Mouse (Mus musculus): ENCODE measurements around the gene Accs.

DNA sequence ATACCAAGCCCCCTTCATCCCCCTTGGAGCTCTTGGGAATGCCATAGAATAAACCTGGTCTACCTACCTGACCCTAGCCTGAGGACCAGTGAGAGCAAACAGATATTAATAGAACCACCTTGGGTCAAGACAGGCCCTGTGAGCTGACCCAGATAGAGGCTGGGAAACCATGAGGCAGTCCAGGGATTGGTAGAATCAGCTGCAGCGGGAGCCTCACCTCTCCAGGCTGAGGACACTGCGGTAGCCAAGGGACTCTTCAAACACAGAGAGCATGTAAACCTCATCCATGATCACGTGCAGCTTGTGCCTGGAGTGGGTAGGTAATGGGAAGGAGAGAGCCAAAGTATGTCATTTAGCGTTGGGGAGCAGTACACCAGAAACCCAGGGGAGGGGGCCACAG lies 10.8 kb downstream of the Accs start:
- TF ChIP-seq CTCF (IDR thresholded peaks at IDR 0.05; ENCODE audit: insufficient read depth, low read length) (no peak), POLR2A (IDR thresholded peaks at IDR 0.05; ENCODE audit: borderline replicate concordance, extremely low read depth, low read depth, low read length) (no peak)

Measured in lung, adult 2 months (tissue).